Mouse (Mus musculus) neural tube, embryonic 13.5 days (tissue): Measurements from ENCODE around the gene Taf8. TPM values are rescaled to one million over a fixed set of nuclear protein-coding genes. Genes with fewer than 3 reads are reported as not detected.

Experiments
- ATAC-seq: fragments of 200-750 bp; cut with Nextera tagmentation; 2 replicates; pipeline ENCODE4 v1.8.0; 2017; ENCODE audit warnings: low read depth, mild to moderate bottlenecking, moderate TSS enrichment, moderate library complexity
- H3K27ac ChIP-seq: fragments of 300-500 bp; sonication (generic); replicated peaks from 2 replicates; pipeline ENCODE4 v1.5.1; 2015; ENCODE audit warnings: moderate library complexity, mild to moderate bottlenecking, inconsistent platforms
- H3K27me3 ChIP-seq: fragments of 300-500 bp; sonication (generic); 2 replicates; pipeline ENCODE4 v1.6.1; 2015; ENCODE audit warnings: mild to moderate bottlenecking, inconsistent platforms
- H3K36me3 ChIP-seq: fragments of 300-500 bp; sonication (generic); 2 replicates; pipeline ENCODE4 v1.6.1; 2015; ENCODE audit warnings: mild to moderate bottlenecking, inconsistent platforms
- H3K4me1 ChIP-seq: fragments of 300-500 bp; sonication (generic); replicated peaks from 2 replicates; pipeline ENCODE4 v1.6.1; 2015; ENCODE audit warnings: inconsistent platforms
- H3K4me2 ChIP-seq: fragments of 300-500 bp; sonication (generic); 2 replicates; pipeline ENCODE4 v1.6.1; 2015; ENCODE audit warnings: inconsistent platforms, mild to moderate bottlenecking, moderate library complexity
- H3K4me3 ChIP-seq: fragments of 300-500 bp; sonication (generic); 2 replicates; pipeline ENCODE4 v1.5.1; 2015; ENCODE audit warnings: mild to moderate bottlenecking, inconsistent platforms
- H3K9ac ChIP-seq: fragments of 300-500 bp; sonication (generic); 2 replicates; pipeline ENCODE4 v1.6.1; 2015; ENCODE audit warnings: moderate library complexity, mild to moderate bottlenecking, inconsistent platforms
- H3K9me3 ChIP-seq: fragments of 300-500 bp; sonication (generic); 2 replicates; pipeline ENCODE4 v1.6.1; 2016; ENCODE audit warnings: inconsistent platforms
- WGBS: fragments of 180-500 bp; shearing (Covaris S2); methylation state at CpG from one replicate; pipeline ENCODE4 v1.1.7; 2015; 5-methylcytosine and 5-hydroxymethylcytosine counted together
- polyA plus RNA-seq: library from polyadenylated mRNA; unstranded; fragments of >200 nt; fragmentation: Nextera tagmentation; extraction: Ambion mirVana; gene quantifications from 2 replicates; pipeline ENCODE4 v1.2.1, GENCODE M21; 2015

The Taf8 gene
- polyA plus RNA-seq: 23.2 and 26.6 TPM in 2 replicates

- Histone ChIP-seq H3K4me1 (peaks cover 23% of the 10 kb centered on the region), H3K27ac (peak within 1 kb of the TSS; percentile 68)
- WGBS: 3% methylated on average over 40 of the region's 40 CpGs
Observed at GRCm38 (mm10) chr17:47501946-47502706, at the start of gene Taf8. Taf8 (minus strand) TSS chr17:47502292.

GRCm38 (mm10) chr17:47551049-47551448 lies 49.0 kb upstream of the Taf8 start:
- Histone ChIP-seq H3K36me3 (no peaks in the 10 kb centered on the region), H3K9me3 (no peaks in the 10 kb centered on the region), H3K4me3 (no peak overlapping the region), H3K9ac (no peak overlapping the region), H3K4me1 (peaks cover 5% of the 10 kb centered on the region; the same call in 1 of the 2 replicates), H3K4me2 (no peak overlapping the region), H3K27me3 (no peaks in the 10 kb centered on the region), H3K27ac (no peak overlapping the region)
- no peak for ATAC-seq
- WGBS: 68% methylated on average over 7 of the region's 7 CpGs

More at GRCm38 (mm10) chr17:47501946-47502706, at the start of gene Taf8:
- peaks cover 29% of the 10 kb centered on the region for H3K36me3 ChIP-seq
- peak within 1 kb of the TSS; percentile 78 for H3K9ac ChIP-seq
- peak within 1 kb of the TSS; percentile 65 for H3K4me2 ChIP-seq
- no peaks in the 10 kb centered on the region for H3K27me3 ChIP-seq
- H3K4me3 ChIP-seq: peak within 1 kb of the TSS; percentile 68
- no peaks in the 10 kb centered on the region for H3K9me3 ChIP-seq
- ATAC-seq: peak; percentile 98

- WGBS: 71% methylated on average over 17 of the region's 17 CpGs
- H3K27ac ChIP-seq: peak overlapping the region; percentile 33; the same call in 1 of the 2 replicates
- H3K27me3 ChIP-seq: no peaks in the 10 kb centered on the region
- H3K9me3 ChIP-seq: no peaks in the 10 kb centered on the region
- H3K4me3 ChIP-seq: no peak overlapping the region
- no peaks in the 10 kb centered on the region for H3K4me1 ChIP-seq
- no peaks in the 10 kb centered on the region for H3K36me3 ChIP-seq
- no peak for ATAC-seq
- H3K4me2 ChIP-seq: peak overlapping the region; percentile 13; the same call in 1 of the 2 replicates
- H3K9ac ChIP-seq: no peak overlapping the region
Observed at GRCm38 (mm10) chr17:47545861-47546331, 43.8 kb upstream of the Taf8 start.

GRCm38 (mm10) chr17:47545154-47545553 lies 43.1 kb upstream of the Taf8 start:
- Histone ChIP-seq H3K9ac (no peak overlapping the region), H3K36me3 (no peaks in the 10 kb centered on the region), H3K4me2 (no peak overlapping the region), H3K4me1 (no peaks in the 10 kb centered on the region), H3K4me3 (no peak overlapping the region), H3K27ac (no peak overlapping the region), H3K27me3 (no peaks in the 10 kb centered on the region), H3K9me3 (no peaks in the 10 kb centered on the region)
- ATAC-seq: no peak
- WGBS: 89% methylated on average over 12 of the region's 12 CpGs

- H3K9me3 ChIP-seq: no peaks in the 10 kb centered on the region
- no peak overlapping the region for H3K9ac ChIP-seq
- 78% methylated on average over 7 of the region's 7 CpGs for WGBS
- H3K4me1 ChIP-seq: no peaks in the 10 kb centered on the region
- H3K4me2 ChIP-seq: no peak overlapping the region
- H3K27me3 ChIP-seq: no peaks in the 10 kb centered on the region
- H3K4me3 ChIP-seq: no peak overlapping the region
- H3K27ac ChIP-seq: no peak overlapping the region
- H3K36me3 ChIP-seq: no peaks in the 10 kb centered on the region
- ATAC-seq: no peak
Observed at GRCm38 (mm10) chr17:47543051-47543650, 41.1 kb upstream of the Taf8 start.

- Histone ChIP-seq H3K36me3 (no peaks in the 10 kb centered on the region), H3K4me1 (no peaks in the 10 kb centered on the region), H3K9me3 (no peaks in the 10 kb centered on the region), H3K4me3 (no peak overlapping the region), H3K4me2 (no peak overlapping the region), H3K27me3 (no peaks in the 10 kb centered on the region), H3K9ac (no peak overlapping the region), H3K27ac (no peak overlapping the region)
- ATAC-seq: no peak
- WGBS: 60% methylated on average over 5 of the region's 5 CpGs
Observed at GRCm38 (mm10) chr17:47542061-47542460, 40.0 kb upstream of the Taf8 start.

GRCm38 (mm10) chr17:47539128-47539527 lies 37.0 kb upstream of the Taf8 start:
- WGBS: 90% methylated on average over 4 of the region's 4 CpGs
- Histone ChIP-seq H3K4me2 (no peak overlapping the region), H3K4me3 (no peak overlapping the region), H3K9ac (no peak overlapping the region), H3K36me3 (no peaks in the 10 kb centered on the region), H3K27ac (no peak overlapping the region), H3K27me3 (no peaks in the 10 kb centered on the region), H3K4me1 (no peaks in the 10 kb centered on the region), H3K9me3 (no peaks in the 10 kb centered on the region)
- ATAC-seq: no peak

GRCm38 (mm10) chr17:47538049-47538448 lies 36.0 kb upstream of the Taf8 start:
- Histone ChIP-seq H3K4me2 (no peak overlapping the region), H3K4me1 (no peaks in the 10 kb centered on the region), H3K9ac (no peak overlapping the region), H3K27me3 (no peaks in the 10 kb centered on the region), H3K9me3 (no peaks in the 10 kb centered on the region), H3K4me3 (no peak overlapping the region), H3K36me3 (no peaks in the 10 kb centered on the region), H3K27ac (no peak overlapping the region)
- WGBS: 90% methylated on average over 3 of the region's 3 CpGs
- ATAC-seq: no peak

- ATAC-seq: no peak
- H3K4me3 ChIP-seq: no peak overlapping the region
- no peaks in the 10 kb centered on the region for H3K27me3 ChIP-seq
- no peak overlapping the region for H3K9ac ChIP-seq
- H3K36me3 ChIP-seq: no peaks in the 10 kb centered on the region
- 0 out of 2 replicates have a peak, but pooled peaks cover 2% of the 10 kb centered on the region for H3K4me1 ChIP-seq
- 73% methylated on average over 9 of the region's 9 CpGs for WGBS
- no peaks in the 10 kb centered on the region for H3K9me3 ChIP-seq
- no peak overlapping the region for H3K27ac ChIP-seq
- H3K4me2 ChIP-seq: no peak overlapping the region
Observed at GRCm38 (mm10) chr17:47535812-47536236, 33.7 kb upstream of the Taf8 start.

GRCm38 (mm10) chr17:47533691-47534090 lies 31.6 kb upstream of the Taf8 start:
- Histone ChIP-seq H3K4me1 (0 out of 2 replicates have a peak, but pooled peaks cover 5% of the 10 kb centered on the region), H3K27me3 (no peaks in the 10 kb centered on the region), H3K4me3 (no peak overlapping the region), H3K9me3 (no peaks in the 10 kb centered on the region), H3K9ac (no peak overlapping the region), H3K36me3 (no peaks in the 10 kb centered on the region), H3K4me2 (no peak overlapping the region), H3K27ac (no peak overlapping the region)
- ATAC-seq: no peak
- 95% methylated on average over 13 of the region's 13 CpGs for WGBS

GRCm38 (mm10) chr17:47532364-47532763 lies 30.3 kb upstream of the Taf8 start:
- Histone ChIP-seq H3K4me1 (peaks cover 17% of the 10 kb centered on the region), H3K9ac (no peak overlapping the region), H3K9me3 (no peaks in the 10 kb centered on the region), H3K4me2 (no peak overlapping the region), H3K36me3 (no peaks in the 10 kb centered on the region), H3K27me3 (no peaks in the 10 kb centered on the region), H3K4me3 (no peak overlapping the region), H3K27ac (no peak overlapping the region)
- ATAC-seq: no peak
- 93% methylated on average over 5 of the region's 5 CpGs for WGBS

- no peaks in the 10 kb centered on the region for H3K36me3 ChIP-seq
- no peak overlapping the region for H3K27ac ChIP-seq
- 42% methylated on average over 10 of the region's 10 CpGs for WGBS
- no peak overlapping the region for H3K4me3 ChIP-seq
- no peak for ATAC-seq
- H3K4me1 ChIP-seq: peaks cover 23% of the 10 kb centered on the region
- no peak overlapping the region for H3K4me2 ChIP-seq
- H3K9me3 ChIP-seq: no peaks in the 10 kb centered on the region
- no peak overlapping the region for H3K9ac ChIP-seq
- no peaks in the 10 kb centered on the region for H3K27me3 ChIP-seq
Observed at GRCm38 (mm10) chr17:47531387-47531818, 29.3 kb upstream of the Taf8 start.
